ENCODE assay signal across 21 mouse cellular contexts in genomic region chr10:52940831-52941216, GRCm38 (mm10).
DNase-seq lines count a peak whose midpoint lies in the region; ATAC-seq lines count a peak whose summit lies in the region.
"Had no signal": no experiment of that assay in that cellular context is flagged by ENCODE, and none has a peak within 500 bp of the region (broad histone marks: within the 10 kb centered on the region; RNA-seq: fewer than 3 reads in every experiment).

No protein-coding gene starts in this region.

- H3K4me2 ChIP-seq in hindbrain, embryonic 13.5 days: no peak overlapping the region
- H3K4me2 ChIP-seq in forebrain, embryonic 16.5 days (ENCODE audit: low read length): no peak overlapping the region
- H3K4me2 ChIP-seq in midbrain, embryonic 15.5 days: peak overlapping the region; percentile 13
- no peak overlapping the region for H3K4me2 ChIP-seq in liver, embryonic 11.5 days
- H3K4me2 ChIP-seq: embryonic facial prominence, embryonic 12.5 days had no signal

- H3K4me3 ChIP-seq in hindbrain, embryonic 13.5 days: no peak overlapping the region
- H3K4me3 ChIP-seq in hindbrain, embryonic 10.5 days: no peak overlapping the region
- H3K4me3 ChIP-seq in forebrain, embryonic 16.5 days (replicated peaks; ENCODE audit: low read length): no peak overlapping the region
- H3K4me3 ChIP-seq in midbrain, embryonic 15.5 days: no peak overlapping the region
- no peak overlapping the region for H3K4me3 ChIP-seq in liver, embryonic 11.5 days (ENCODE audit: low read depth, low read length)
- H3K4me3 ChIP-seq: embryonic facial prominence, embryonic 12.5 days; erythroblast, embryonic 14.5 days; megakaryocyte, embryonic 14.5 days; myocyte had no signal

- no peak overlapping the region for H3K9ac ChIP-seq in hindbrain, embryonic 13.5 days
- 0 out of 2 replicates have a peak overlapping the region, but pooled peaks have one; percentile 7 for H3K9ac ChIP-seq in forebrain, embryonic 16.5 days (replicated peaks; ENCODE audit: low read depth, low read length)
- H3K9ac ChIP-seq in midbrain, embryonic 15.5 days: no peak overlapping the region
- H3K9ac ChIP-seq in liver, embryonic 11.5 days (ENCODE audit: low read depth, low read length): no peak overlapping the region
- H3K9ac ChIP-seq: embryonic facial prominence, embryonic 12.5 days; liver, postnatal 0 days had no signal

- H3K4me1 ChIP-seq in hindbrain, embryonic 13.5 days (replicated peaks): peaks cover 11% of the 10 kb centered on the region
- H3K4me1 ChIP-seq in hindbrain, embryonic 10.5 days (replicated peaks): no peaks in the 10 kb centered on the region
- peaks cover 10% of the 10 kb centered on the region for H3K4me1 ChIP-seq in forebrain, embryonic 16.5 days (replicated peaks; ENCODE audit: control insufficient read depth, insufficient read depth, low read length)
- H3K4me1 ChIP-seq in midbrain, embryonic 15.5 days: peaks cover 16% of the 10 kb centered on the region
- H3K4me1 ChIP-seq in liver, embryonic 11.5 days (replicated peaks; ENCODE audit: control insufficient read depth, insufficient read depth, low read length): no peaks in the 10 kb centered on the region
- H3K4me1 ChIP-seq: embryonic facial prominence, embryonic 12.5 days; megakaryocyte, embryonic 14.5 days had no signal

- no peak for DNase-seq in hindbrain, embryonic 10.5 days (ENCODE audit: low spot score)
- DNase-seq in brain, adult 2 months (ENCODE audit: low read depth, low spot score): peak; percentile 59
- DNase-seq in liver, embryonic 11.5 days (ENCODE audit: low spot score): no peak
- DNase-seq in natural killer cell, adult 2 months (ENCODE audit: low spot score in 2 of 2): no peak
- DNase-seq: adrenal gland, adult 2 months; cerebellum, adult 9-10 months; gastrocnemius, postnatal 36 days; kidney, adult 18-20 months; left cerebral cortex, postnatal 4 days; liver; liver, postnatal 0 days; lung, postnatal 10 days; thymus, postnatal 36 days had no signal

- H3K27me3 ChIP-seq in hindbrain, embryonic 13.5 days: no peaks in the 10 kb centered on the region
- H3K27me3 ChIP-seq in hindbrain, embryonic 10.5 days (ENCODE audit: insufficient read depth, poor library complexity, severe bottlenecking): no peaks in the 10 kb centered on the region
- no peaks in the 10 kb centered on the region for H3K27me3 ChIP-seq in forebrain, embryonic 16.5 days (replicated peaks; ENCODE audit: control insufficient read depth, insufficient read depth, low read length)
- no peaks in the 10 kb centered on the region for H3K27me3 ChIP-seq in midbrain, embryonic 15.5 days (replicated peaks)
- H3K27me3 ChIP-seq in liver, embryonic 11.5 days (replicated peaks; ENCODE audit: control insufficient read depth, insufficient read depth, low read length): no peaks in the 10 kb centered on the region
- H3K27me3 ChIP-seq: embryonic facial prominence, embryonic 12.5 days; megakaryocyte, embryonic 14.5 days had no signal

- H3K36me3 ChIP-seq in hindbrain, embryonic 13.5 days: no peaks in the 10 kb centered on the region
- H3K36me3 ChIP-seq in hindbrain, embryonic 10.5 days: no peaks in the 10 kb centered on the region
- H3K36me3 ChIP-seq in forebrain, embryonic 16.5 days (ENCODE audit: control insufficient read depth, insufficient read depth): no peaks in the 10 kb centered on the region
- no peaks in the 10 kb centered on the region for H3K36me3 ChIP-seq in midbrain, embryonic 15.5 days (replicated peaks)
- H3K36me3 ChIP-seq in liver, embryonic 11.5 days (ENCODE audit: control insufficient read depth, insufficient read depth, low read length): no peaks in the 10 kb centered on the region
- H3K36me3 ChIP-seq: embryonic facial prominence, embryonic 12.5 days had no signal

- peak; percentile 79 for ATAC-seq in hindbrain, embryonic 13.5 days (ENCODE audit: low FRiP score)
- peak; percentile 73 for ATAC-seq in forebrain, embryonic 16.5 days
- peak; percentile 85 for ATAC-seq in midbrain, embryonic 15.5 days (replicated peaks)
- ATAC-seq in liver, embryonic 11.5 days (replicated peaks; ENCODE audit: low FRiP score): no peak
- ATAC-seq: liver, postnatal 0 days had no signal

- peak overlapping the region; percentile 72 for H3K27ac ChIP-seq in hindbrain, embryonic 13.5 days
- no peak overlapping the region for H3K27ac ChIP-seq in hindbrain, embryonic 10.5 days
- H3K27ac ChIP-seq in forebrain, embryonic 16.5 days (ENCODE audit: low read length): peak overlapping the region; percentile 31
- peak overlapping the region; percentile 74 for H3K27ac ChIP-seq in midbrain, embryonic 15.5 days
- H3K27ac ChIP-seq in liver, embryonic 11.5 days (ENCODE audit: low read depth, low read length): no peak overlapping the region
- H3K27ac ChIP-seq: embryonic facial prominence, embryonic 12.5 days; kidney, postnatal 0 days had no signal

- 57% methylated on average over 5 of the region's 5 CpGs for WGBS in hindbrain, embryonic 13.5 days
- 86% methylated on average over 5 of the region's 5 CpGs for WGBS in hindbrain, embryonic 10.5 days
- WGBS in forebrain, embryonic 16.5 days: 37% methylated on average over 5 of the region's 5 CpGs
- WGBS in midbrain, embryonic 15.5 days: 27% methylated on average over 5 of the region's 5 CpGs
- 75% methylated on average over 5 of the region's 5 CpGs for WGBS in liver, embryonic 11.5 days

- H3K9me3 ChIP-seq in hindbrain, embryonic 13.5 days: no peaks in the 10 kb centered on the region
- H3K9me3 ChIP-seq in hindbrain, embryonic 10.5 days: no peaks in the 10 kb centered on the region
- no peaks in the 10 kb centered on the region for H3K9me3 ChIP-seq in forebrain, embryonic 16.5 days (ENCODE audit: control insufficient read depth, low read length)
- no peaks in the 10 kb centered on the region for H3K9me3 ChIP-seq in midbrain, embryonic 15.5 days
- H3K9me3 ChIP-seq in liver, embryonic 11.5 days (ENCODE audit: control insufficient read depth, low read length): no peaks in the 10 kb centered on the region
- H3K9me3 ChIP-seq: embryonic facial prominence, embryonic 12.5 days; megakaryocyte, embryonic 14.5 days had no signal

Comparison
In these comparisons a context has a peak if more than half of its experiments do, and no peak if none do; other contexts are left out.
1. H3K27ac ChIP-seq: peak in hindbrain, embryonic 13.5 days (single experiment), forebrain, embryonic 16.5 days (single experiment) and midbrain, embryonic 15.5 days (single experiment); none in hindbrain, embryonic 10.5 days (single experiment) and liver, embryonic 11.5 days (single experiment).